Mouse (Mus musculus) neural tube, embryonic 14.5 days (tissue): ENCODE data around the gene Ssbp3. TPM values are rescaled to one million over a fixed set of nuclear protein-coding genes. Genes with fewer than 3 reads are reported as not detected.
A peak's percentile ranks its signal among the peaks of the same experiment; 100 is the strongest.

Experiments
- ATAC-seq: fragments of 200-750 bp; cut with Nextera tagmentation; 2 replicates; pipeline ENCODE4 v1.8.0; 2017; ENCODE audit warnings: low read depth, mild to moderate bottlenecking, moderate TSS enrichment, moderate library complexity
- H3K27ac ChIP-seq: fragments of 300-500 bp; sonication (generic); 2 replicates; pipeline ENCODE4 v1.5.1; 2014; ENCODE audit warnings: low read depth, mild to moderate bottlenecking, control low read depth, low read length, moderate library complexity, mixed read lengths
- H3K27me3 ChIP-seq: fragments of 300-500 bp; sonication (generic); 2 replicates; pipeline ENCODE4 v1.6.1; 2014; ENCODE audit warnings: low read length; ENCODE audit not compliant: control insufficient read depth, insufficient read depth
- H3K36me3 ChIP-seq: fragments of 300-500 bp; sonication (generic); 2 replicates; pipeline ENCODE4 v1.6.1; 2014; ENCODE audit warnings: low read length, mixed read lengths; ENCODE audit not compliant: control insufficient read depth, insufficient read depth
- H3K4me1 ChIP-seq: fragments of 300-500 bp; sonication (generic); 2 replicates; pipeline ENCODE4 v1.6.1; 2014; ENCODE audit warnings: low read length; ENCODE audit not compliant: control insufficient read depth, insufficient read depth
- H3K4me2 ChIP-seq: fragments of 300-500 bp; sonication (generic); 2 replicates; pipeline ENCODE4 v1.6.1; 2014; ENCODE audit warnings: mild to moderate bottlenecking, low read depth, low read length, control low read depth
- H3K4me3 ChIP-seq: fragments of 300-500 bp; sonication (generic); 2 replicates; pipeline ENCODE4 v1.5.1; 2014; ENCODE audit warnings: low read depth, low read length, control low read depth, mixed read lengths
- H3K9ac ChIP-seq: fragments of 300-500 bp; sonication (generic); replicated peaks from 2 replicates; pipeline ENCODE4 v1.6.1; 2014; ENCODE audit warnings: low read depth, mild to moderate bottlenecking, control low read depth, low read length, mixed read lengths
- H3K9me3 ChIP-seq: fragments of 300-500 bp; sonication (generic); 2 replicates; pipeline ENCODE4 v1.6.1; 2016; ENCODE audit warnings: low read length; ENCODE audit not compliant: control insufficient read depth
- WGBS: fragments of 180-500 bp; shearing (Covaris S2); extraction: QIAGEN DNeasy Blood & Tissue Kit; methylation state at CpG from one replicate; pipeline ENCODE4 v1.1.7; 2014; 5-methylcytosine and 5-hydroxymethylcytosine counted together
- polyA plus RNA-seq: library from polyadenylated mRNA; unstranded; fragments of >200 nt; fragmentation: Nextera tagmentation; extraction: Ambion mirVana; gene quantifications from 2 replicates; pipeline ENCODE4 v1.2.1, GENCODE M21; 2014

Ssbp3 gene
- polyA plus RNA-seq, 1 experiment from 2014 or later: 106 TPM

DNA sequence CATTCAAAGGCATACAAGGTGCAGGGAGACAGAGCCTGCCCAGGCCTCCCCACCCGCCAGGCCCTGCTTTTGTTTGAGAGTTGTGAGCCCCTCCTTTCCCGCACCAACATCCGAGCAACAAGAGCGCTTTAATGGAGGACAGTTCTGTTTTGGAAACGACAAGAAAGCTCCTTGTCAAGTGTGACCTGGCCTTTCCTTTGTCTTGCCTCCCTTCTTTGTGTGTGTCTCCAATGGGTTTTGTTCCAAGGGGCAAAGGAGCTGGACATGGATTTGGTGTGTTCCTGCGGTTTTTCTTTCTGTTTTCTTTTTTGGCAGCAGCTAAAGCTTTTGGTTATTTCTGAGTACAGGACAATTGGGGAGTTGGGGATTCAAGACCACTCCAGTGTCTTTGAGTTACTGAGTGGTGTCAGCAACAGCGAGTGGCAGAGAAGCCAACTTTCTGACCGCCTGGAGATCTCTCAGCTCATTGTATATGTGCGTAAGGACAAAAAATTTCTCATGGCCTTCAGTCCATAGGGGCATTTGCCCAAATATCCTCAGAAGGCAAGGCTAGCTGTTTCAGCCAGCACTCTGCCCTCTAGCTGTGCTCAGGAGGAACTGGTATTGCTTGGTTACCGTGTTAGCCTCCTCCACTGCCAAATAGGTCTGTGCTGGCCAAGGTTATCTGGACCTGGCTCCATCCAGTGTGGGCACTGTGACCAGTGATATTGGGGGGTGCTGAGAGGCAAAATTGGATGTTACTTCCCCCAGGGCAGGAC lies 78.9 kb downstream of the Ssbp3 start:
- Histone ChIP-seq H3K36me3 (no peaks in the 10 kb centered on the region), H3K4me1 (peaks cover 47% of the 10 kb centered on the region), H3K9ac (no peak overlapping the region), H3K9me3 (no peaks in the 10 kb centered on the region), H3K27me3 (no peaks in the 10 kb centered on the region), H3K4me3 (no peak overlapping the region), H3K4me2 (no peak overlapping the region), H3K27ac (peak overlapping the region; percentile 58; the same call in 1 of the 2 replicates)
- peak; percentile 35; the same call in 1 of the 2 replicates for ATAC-seq
- WGBS: 9% methylated on average over 10 of the region's 10 CpGs

- no peak overlapping the region for H3K9ac ChIP-seq
- H3K27ac ChIP-seq: no peak overlapping the region
- H3K4me1 ChIP-seq: peaks cover 35% of the 10 kb centered on the region
- no peaks in the 10 kb centered on the region for H3K36me3 ChIP-seq
- H3K4me2 ChIP-seq: no peak overlapping the region
- ATAC-seq: no peak
- WGBS: 89% methylated on average over 5 of the region's 5 CpGs
- H3K27me3 ChIP-seq: no peaks in the 10 kb centered on the region
- no peak overlapping the region for H3K4me3 ChIP-seq
- no peaks in the 10 kb centered on the region for H3K9me3 ChIP-seq
Measured at GRCm38 (mm10) chr4:106993053-106993452, 82.6 kb downstream of the Ssbp3 start.

DNA sequence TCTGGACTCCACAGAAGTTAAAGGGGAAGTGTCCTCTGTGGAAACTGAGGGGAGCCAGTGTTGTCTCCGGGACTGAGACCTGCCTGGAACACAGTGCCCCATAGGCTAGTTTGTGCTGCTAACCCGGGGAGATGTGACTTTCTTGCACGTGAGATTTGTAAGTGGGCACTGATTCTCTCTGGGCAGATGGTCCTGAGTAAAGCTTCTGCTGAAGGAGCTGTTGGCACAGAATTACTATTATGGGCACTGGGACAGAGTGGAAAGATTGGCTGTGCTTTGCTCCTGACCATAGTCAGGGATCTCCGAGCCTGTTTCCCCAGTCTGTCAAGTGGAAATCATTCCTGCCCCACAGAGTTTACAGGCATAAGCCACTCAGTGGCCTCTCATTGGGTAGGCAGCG lies 83.8 kb downstream of the Ssbp3 start:
- no peak for ATAC-seq
- Histone ChIP-seq H3K4me3 (no peak overlapping the region), H3K9me3 (no peaks in the 10 kb centered on the region), H3K4me1 (peaks cover 25% of the 10 kb centered on the region), H3K36me3 (no peaks in the 10 kb centered on the region), H3K9ac (no peak overlapping the region), H3K27me3 (no peaks in the 10 kb centered on the region), H3K27ac (no peak overlapping the region), H3K4me2 (no peak overlapping the region)
- WGBS: 85% methylated on average over 5 of the region's 5 CpGs

DNA sequence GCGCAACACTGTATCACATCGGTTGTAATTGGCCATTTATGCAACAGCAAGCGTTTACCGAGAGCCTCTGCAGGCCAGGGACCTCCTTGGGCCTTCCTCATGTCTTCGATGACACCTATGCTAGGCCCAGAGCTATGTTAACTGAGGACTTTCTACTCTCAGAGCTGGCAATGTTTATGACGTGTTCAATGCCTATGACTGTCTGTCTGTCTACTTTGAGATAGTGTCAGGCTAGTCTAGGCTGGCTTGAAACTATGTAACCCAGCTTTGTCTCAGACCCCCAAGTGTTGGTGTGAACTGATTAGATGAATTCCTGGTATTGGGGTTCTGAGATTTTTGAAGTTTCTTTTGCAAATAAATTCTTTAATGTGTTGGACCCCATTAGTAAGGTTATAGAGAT lies 84.6 kb downstream of the Ssbp3 start:
- no peak overlapping the region for H3K9ac ChIP-seq
- WGBS: 86% methylated on average over 6 of the region's 6 CpGs
- no peak overlapping the region for H3K4me2 ChIP-seq
- H3K27me3 ChIP-seq: no peaks in the 10 kb centered on the region
- no peaks in the 10 kb centered on the region for H3K9me3 ChIP-seq
- H3K4me1 ChIP-seq: peaks cover 25% of the 10 kb centered on the region
- H3K36me3 ChIP-seq: no peaks in the 10 kb centered on the region
- H3K4me3 ChIP-seq: no peak overlapping the region
- no peak overlapping the region for H3K27ac ChIP-seq
- ATAC-seq: no peak

GRCm38 (mm10) chr4:106995513-106995912 lies 85.0 kb downstream of the Ssbp3 start:
- ATAC-seq: no peak
- no peaks in the 10 kb centered on the region for H3K36me3 ChIP-seq
- no peaks in the 10 kb centered on the region for H3K27me3 ChIP-seq
- H3K4me3 ChIP-seq: no peak overlapping the region
- H3K4me2 ChIP-seq: no peak overlapping the region
- H3K4me1 ChIP-seq: peaks cover 28% of the 10 kb centered on the region
- 90% methylated on average over 5 of the region's 5 CpGs for WGBS
- H3K9me3 ChIP-seq: no peaks in the 10 kb centered on the region
- H3K9ac ChIP-seq: no peak overlapping the region
- H3K27ac ChIP-seq: no peak overlapping the region

GRCm38 (mm10) chr4:106996305-106997076 lies 86.0 kb downstream of the Ssbp3 start:
- Histone ChIP-seq H3K4me2 (no peak overlapping the region), H3K9me3 (no peaks in the 10 kb centered on the region), H3K27ac (no peak overlapping the region; the same call in 1 of the 2 replicates), H3K27me3 (no peaks in the 10 kb centered on the region), H3K4me1 (peaks cover 37% of the 10 kb centered on the region), H3K36me3 (no peaks in the 10 kb centered on the region), H3K4me3 (no peak overlapping the region), H3K9ac (no peak overlapping the region)
- WGBS: 37% methylated on average over 13 of the region's 13 CpGs
- ATAC-seq: no peak; the same call in 1 of the 2 replicates

DNA sequence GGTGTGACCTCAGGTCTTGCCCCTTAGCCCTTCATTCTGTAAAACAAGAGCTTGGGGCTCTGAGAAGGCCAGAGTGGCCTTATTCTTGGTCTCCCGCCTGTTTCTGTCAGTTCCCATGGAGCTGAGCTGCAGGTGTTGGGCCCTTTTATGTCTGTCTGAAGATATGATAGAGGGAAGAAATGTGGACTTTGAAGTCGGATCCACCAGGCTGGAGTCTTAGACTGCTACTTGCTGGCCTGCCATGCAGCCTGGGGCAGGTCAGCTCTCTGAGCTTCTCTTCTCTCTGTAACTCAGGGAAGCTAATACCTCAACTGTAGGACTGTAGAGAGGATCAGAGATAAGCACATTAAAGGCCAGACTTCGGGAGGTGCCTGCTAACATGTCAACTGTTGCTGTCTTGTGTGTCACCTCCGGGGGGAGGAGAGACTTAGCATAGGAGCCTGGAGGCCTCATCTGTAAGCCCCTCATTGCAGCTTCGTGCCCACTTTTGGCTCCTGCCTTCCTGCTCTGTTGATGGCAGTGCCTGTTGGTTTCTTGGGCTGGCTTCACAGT lies 90.8 kb downstream of the Ssbp3 start:
- no peak for ATAC-seq
- Histone ChIP-seq H3K27ac (peak overlapping the region; percentile 39; the same call in 1 of the 2 replicates), H3K4me1 (peaks cover 44% of the 10 kb centered on the region)

DNA sequence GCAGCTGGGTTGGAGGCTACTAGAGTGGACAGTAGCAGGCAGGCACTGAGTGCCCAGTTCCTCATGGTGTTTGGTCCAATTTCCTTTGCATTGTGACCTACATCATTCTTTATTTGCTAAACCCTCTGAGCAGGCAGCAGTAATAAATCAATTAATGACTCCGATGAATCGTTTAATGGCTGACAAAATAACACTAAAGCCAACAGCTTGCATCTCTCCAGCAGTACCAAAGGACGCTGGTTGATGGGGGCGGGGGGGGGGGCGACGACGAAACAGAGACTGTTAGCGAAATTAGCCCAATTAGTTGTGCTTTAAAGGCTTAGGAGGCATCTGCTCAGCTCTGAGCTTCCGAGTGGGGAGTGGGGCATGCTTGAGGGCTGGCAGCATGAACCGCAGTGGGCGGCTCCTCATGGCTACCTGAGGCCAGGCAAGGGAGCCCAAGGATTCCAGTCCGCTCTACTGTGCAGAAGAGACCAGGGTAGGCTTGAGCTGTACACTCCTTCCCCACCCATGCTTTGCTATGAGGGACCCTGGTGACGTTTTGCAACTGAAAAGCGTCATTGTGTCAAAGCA lies 91.5 kb downstream of the Ssbp3 start:
- Histone ChIP-seq H3K9me3 (no peaks in the 10 kb centered on the region), H3K27ac (peak overlapping the region; percentile 39), H3K27me3 (no peaks in the 10 kb centered on the region), H3K4me2 (no peak overlapping the region), H3K4me3 (no peak overlapping the region), H3K4me1 (peaks cover 38% of the 10 kb centered on the region), H3K9ac (no peak overlapping the region), H3K36me3 (no peaks in the 10 kb centered on the region)
- WGBS: 22% methylated on average over 14 of the region's 14 CpGs
- ATAC-seq: peak; percentile 65; the same call in 1 of the 2 replicates

More for the DNA sequence above, 90.8 kb downstream of the Ssbp3 start:
- Histone ChIP-seq H3K9me3 (no peaks in the 10 kb centered on the region), H3K9ac (no peak overlapping the region), H3K4me2 (no peak overlapping the region), H3K27me3 (no peaks in the 10 kb centered on the region), H3K4me3 (no peak overlapping the region), H3K36me3 (no peaks in the 10 kb centered on the region)
- WGBS: 56% methylated on average over 5 of the region's 5 CpGs
